Mouse (Mus musculus) thymus, adult 2 months (tissue): ENCODE measurements at regions not wholly inside any gene's neighbourhood (a gene's known extent, or its start where the extent isn't known, plus 50 kb on each side); places are given as distances from the start of the nearest gene placed in this dataset.
A peak's percentile ranks its signal among the peaks of the same experiment; 100 is the strongest.

Experiments
- DNase-seq: peaks from one replicate; pipeline ENCODE4 v3.0.0; 2021
- H3K27ac ChIP-seq: fragments of 200-500 bp; 2 replicates; pipeline ENCODE4 v1.5.1; 2012; ENCODE audit warnings: low read length, control low read depth; ENCODE audit not compliant: control insufficient read depth, insufficient read depth
- H3K27me3 ChIP-seq: fragments of 200-500 bp; 2 replicates; pipeline ENCODE4 v1.6.1; 2012; ENCODE audit warnings: mild to moderate bottlenecking, low read length, moderate library complexity, mixed read lengths; ENCODE audit not compliant: control insufficient read depth, insufficient read depth
- H3K36me3 ChIP-seq: fragments of 200-500 bp; 2 replicates; pipeline ENCODE4 v1.6.1; 2012; ENCODE audit warnings: mild to moderate bottlenecking, low read length, moderate library complexity; ENCODE audit not compliant: control insufficient read depth, insufficient read depth
- H3K4me1 ChIP-seq: fragments of 200-500 bp; replicated peaks from 2 replicates; pipeline ENCODE4 v1.6.1; 2012; ENCODE audit warnings: low read length; ENCODE audit not compliant: control insufficient read depth, insufficient read depth
- H3K4me3 ChIP-seq: fragments of 200-500 bp; 2 replicates; pipeline ENCODE4 v1.5.1; 2012; ENCODE audit warnings: mild to moderate bottlenecking, low read length, control low read depth, moderate library complexity; ENCODE audit not compliant: control insufficient read depth, insufficient read depth
- CTCF ChIP-seq: fragments of 200-500 bp; IDR thresholded peaks from 2 replicates; pipeline ENCODE4 v1.5.1; 2012; ENCODE audit warnings: mild to moderate bottlenecking, control low read depth, low read length, moderate library complexity, borderline replicate concordance; ENCODE audit not compliant: control insufficient read depth, poor library complexity, insufficient read depth; ENCODE audit errors: extremely low read depth
- POLR2A ChIP-seq: fragments of 200-500 bp; IDR thresholded peaks from 2 replicates; pipeline ENCODE4 v1.6.1; 2012; ENCODE audit warnings: mild to moderate bottlenecking, low read length, control low read depth, moderate library complexity; ENCODE audit not compliant: control insufficient read depth, poor library complexity, insufficient read depth; ENCODE audit errors: extremely low read depth
- WGBS: fragments of 180-500 bp; shearing (Covaris S2); methylation state at CpG from one replicate; pipeline ENCODE4 v1.1.7; 2018; 5-methylcytosine and 5-hydroxymethylcytosine counted together

DNA sequence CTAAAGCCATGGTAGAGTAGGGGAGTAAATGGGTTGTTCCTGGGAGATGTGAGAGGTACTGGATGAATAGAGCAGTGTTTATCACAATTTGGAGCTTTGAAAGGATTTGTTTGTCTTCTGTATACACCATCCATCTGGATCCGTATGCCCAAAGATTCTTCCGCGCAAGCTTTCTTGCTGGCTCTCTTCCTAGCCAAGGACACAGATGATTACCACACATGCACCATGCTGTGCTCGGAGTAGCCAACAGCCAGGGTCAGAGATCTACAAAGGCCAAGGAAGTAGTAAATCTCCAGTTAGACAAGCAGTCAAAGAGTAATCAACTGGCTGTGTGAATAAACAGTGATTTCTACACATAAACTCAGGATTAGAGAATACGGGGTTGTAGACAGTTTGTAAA, 113.3 kb upstream of the Arntl start:
- Histone ChIP-seq H3K4me3 (no peak overlapping the region), H3K27ac (no peak overlapping the region), H3K4me1 (no peaks in the 10 kb centered on the region), H3K27me3 (no peaks in the 10 kb centered on the region), H3K36me3 (no peaks in the 10 kb centered on the region)
- 88% methylated on average over 5 of the region's 5 CpGs for WGBS
- no peak for DNase-seq
- TF ChIP-seq CTCF, result no peak
- no peak for TF ChIP-seq POLR2A

DNA sequence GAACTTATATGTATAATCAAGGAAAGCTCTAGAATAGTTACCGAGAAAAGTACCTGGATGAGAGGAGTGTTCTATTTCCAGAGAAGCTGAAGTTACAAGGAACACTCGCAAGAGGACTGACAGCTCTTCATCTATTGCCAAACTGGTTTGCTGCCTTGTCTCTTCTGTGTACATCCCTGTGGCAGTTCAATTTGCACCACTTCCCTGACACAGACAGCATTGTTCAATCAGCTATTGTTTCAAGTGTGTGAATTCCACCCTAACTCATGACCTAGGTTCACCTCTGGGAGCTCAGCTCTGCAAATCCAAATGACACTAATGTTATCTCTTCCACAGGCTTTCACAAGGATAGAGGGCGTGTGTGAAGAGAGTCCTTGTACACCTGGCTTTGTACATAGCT, 112.2 kb upstream of the Arntl start:
- H3K36me3 ChIP-seq, result no peaks in the 10 kb centered on the region
- no peak overlapping the region for H3K27ac ChIP-seq
- no peak overlapping the region for H3K4me3 ChIP-seq
- DNase-seq, result no peak
- H3K4me1 ChIP-seq, result no peaks in the 10 kb centered on the region
- TF ChIP-seq CTCF (no peak), POLR2A (no peak)
- 93% methylated on average over 3 of the region's 3 CpGs for WGBS
- H3K27me3 ChIP-seq, result no peaks in the 10 kb centered on the region

DNA sequence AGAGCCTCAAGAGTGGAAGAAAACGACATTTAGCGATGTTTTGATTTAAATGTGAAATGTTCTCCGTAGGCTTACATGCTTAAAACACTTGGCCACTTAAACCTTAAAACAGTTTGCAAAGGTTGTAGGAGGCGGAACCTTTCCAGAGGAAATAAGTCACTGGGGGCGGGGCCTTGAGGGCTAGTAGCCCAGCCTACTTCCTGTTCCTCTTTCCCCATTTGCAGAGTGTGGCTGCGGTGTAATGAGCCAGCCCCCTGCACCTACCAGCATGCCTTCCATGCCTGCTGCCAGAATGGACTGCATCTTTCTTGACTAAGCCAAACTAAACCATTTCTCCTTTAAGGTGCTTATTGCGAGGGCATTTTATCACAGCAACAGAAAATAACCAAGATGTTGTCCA, 103.0 kb upstream of the Arntl start:
- no peaks in the 10 kb centered on the region for H3K27me3 ChIP-seq
- H3K4me3 ChIP-seq, result no peak overlapping the region
- no peak for TF ChIP-seq POLR2A
- no peak for TF ChIP-seq CTCF
- H3K4me1 ChIP-seq, result no peaks in the 10 kb centered on the region
- whole genome bisulfite sequencing, result 85% methylated on average over 7 of the region's 7 CpGs
- DNase-seq, result peak; percentile 4
- no peaks in the 10 kb centered on the region for H3K36me3 ChIP-seq
- no peak overlapping the region for H3K27ac ChIP-seq

DNA sequence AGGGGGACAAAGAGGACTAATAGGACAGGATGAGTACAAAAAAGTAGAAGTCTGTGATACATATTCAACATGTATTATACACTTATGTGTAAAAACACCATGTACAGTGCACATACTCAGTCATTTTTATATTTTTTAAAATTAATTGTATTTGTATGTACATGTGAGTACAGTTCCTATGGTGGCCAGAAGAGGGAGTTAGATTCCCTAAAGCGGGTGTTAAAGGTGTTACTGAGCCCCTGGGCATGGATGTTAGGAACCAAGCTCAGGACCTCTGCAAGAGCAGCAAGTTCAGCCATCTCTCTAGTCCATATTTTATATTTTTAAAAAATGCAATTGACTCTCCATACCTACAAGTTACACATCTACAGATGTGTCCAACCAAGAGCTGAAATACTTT, 101.9 kb upstream of the Arntl start:
- WGBS, result 82% methylated on average over 1 of the region's 1 CpGs
- no peak for TF ChIP-seq CTCF
- TF ChIP-seq POLR2A, result no peak
- no peaks in the 10 kb centered on the region for H3K4me1 ChIP-seq

DNA sequence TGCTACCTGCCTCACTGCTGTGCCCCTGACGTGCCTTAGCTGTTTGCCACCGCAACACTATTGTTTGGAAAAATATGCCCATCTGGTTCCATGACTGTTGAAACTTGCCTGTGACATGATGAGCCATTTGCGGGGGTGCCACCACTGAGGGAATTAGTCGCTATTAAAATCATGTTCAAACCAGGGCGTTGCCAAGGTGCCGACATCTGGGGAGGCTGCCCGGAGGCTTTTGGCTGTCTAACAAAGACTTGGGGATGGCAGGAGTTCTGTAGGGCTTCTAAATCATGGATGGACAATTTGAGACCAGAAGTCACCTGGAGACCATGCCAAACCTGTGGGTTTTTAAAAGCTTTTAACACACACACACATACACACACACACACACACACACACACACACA, 100.5 kb upstream of the Arntl start:
- no peaks in the 10 kb centered on the region for H3K36me3 ChIP-seq
- WGBS, result 97% methylated on average over 7 of the region's 7 CpGs
- H3K4me1 ChIP-seq, result no peaks in the 10 kb centered on the region
- H3K4me3 ChIP-seq, result no peak overlapping the region
- no peak for DNase-seq
- no peaks in the 10 kb centered on the region for H3K27me3 ChIP-seq
- TF ChIP-seq POLR2A, result no peak
- no peak for TF ChIP-seq CTCF
- H3K27ac ChIP-seq, result no peak overlapping the region

More for the DNA sequence above, 101.9 kb upstream of the Arntl start:
- Histone ChIP-seq H3K4me3 (no peak overlapping the region), H3K36me3 (no peaks in the 10 kb centered on the region), H3K27me3 (no peaks in the 10 kb centered on the region), H3K27ac (no peak overlapping the region)
- DNase-seq, result no peak

DNA sequence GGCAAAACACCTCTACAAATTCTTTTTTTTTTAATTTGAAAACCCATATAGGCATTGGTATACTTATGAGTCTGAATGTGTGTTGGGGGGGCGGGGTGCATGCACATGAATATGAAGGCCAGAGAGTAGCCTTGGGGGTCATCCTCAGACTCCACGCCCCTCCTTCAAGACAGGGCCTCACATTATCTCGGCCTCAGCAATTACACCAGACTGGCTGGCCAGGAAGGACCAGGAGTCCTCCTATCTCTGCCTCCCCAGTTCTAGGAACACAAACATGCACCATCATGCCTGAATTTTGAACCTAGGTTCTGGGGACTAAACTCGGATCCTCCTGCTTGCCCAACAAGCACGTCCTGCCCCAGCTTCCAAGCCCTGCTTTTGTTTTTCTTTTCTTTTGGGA, 99.3 kb upstream of the Arntl start:
- no peak overlapping the region for H3K27ac ChIP-seq
- no peaks in the 10 kb centered on the region for H3K36me3 ChIP-seq
- no peaks in the 10 kb centered on the region for H3K27me3 ChIP-seq
- DNase-seq, result no peak
- H3K4me3 ChIP-seq, result no peak overlapping the region
- no peaks in the 10 kb centered on the region for H3K4me1 ChIP-seq
- no peak for TF ChIP-seq POLR2A
- no peak for TF ChIP-seq CTCF
- 97% methylated on average over 5 of the region's 5 CpGs for WGBS

DNA sequence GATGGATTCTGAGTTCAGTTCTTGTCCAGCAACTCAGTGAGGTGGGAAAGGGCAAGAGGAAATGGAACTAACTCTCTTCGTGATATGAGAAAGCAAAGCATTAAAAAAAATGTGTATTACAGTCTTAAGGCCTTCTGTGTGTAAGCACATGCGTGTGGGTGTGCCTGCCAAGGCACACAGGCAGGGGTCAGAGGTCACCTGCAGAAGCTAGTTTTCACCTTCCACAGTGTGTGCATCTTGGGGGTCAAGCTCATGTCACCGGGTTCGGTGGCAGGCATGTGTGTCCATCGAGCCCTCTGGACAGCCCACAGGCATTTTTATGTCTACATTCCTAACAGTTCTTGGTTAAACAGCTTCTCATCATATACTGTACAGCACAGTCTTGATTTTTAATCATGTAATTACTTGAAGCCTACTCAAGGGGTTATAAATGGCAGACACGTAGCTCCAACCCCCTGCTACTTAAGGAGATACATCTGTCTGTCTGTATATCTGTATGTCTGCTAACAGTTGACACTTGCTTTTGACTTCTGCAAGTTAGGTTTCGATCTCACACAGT, 98.7 kb upstream of the Arntl start:
- 95% methylated on average over 7 of the region's 7 CpGs for WGBS
- TF ChIP-seq POLR2A (no peak), CTCF (no peak)
- DNase-seq, result no peak
- Histone ChIP-seq H3K4me1 (no peaks in the 10 kb centered on the region), H3K36me3 (no peaks in the 10 kb centered on the region), H3K27me3 (no peaks in the 10 kb centered on the region), H3K27ac (no peak overlapping the region), H3K4me3 (no peak overlapping the region)
